Mouse (Mus musculus): ENCODE results near the gene Gna11. TPM values are rescaled to one million over a fixed set of nuclear protein-coding genes. Genes with fewer than 3 reads are reported as not detected.
A peak's percentile ranks its signal among the peaks of the same experiment; 100 is the strongest.

Gna11 gene
- polyA plus RNA-seq, 1 experiment = 93.0 TPM

DNA sequence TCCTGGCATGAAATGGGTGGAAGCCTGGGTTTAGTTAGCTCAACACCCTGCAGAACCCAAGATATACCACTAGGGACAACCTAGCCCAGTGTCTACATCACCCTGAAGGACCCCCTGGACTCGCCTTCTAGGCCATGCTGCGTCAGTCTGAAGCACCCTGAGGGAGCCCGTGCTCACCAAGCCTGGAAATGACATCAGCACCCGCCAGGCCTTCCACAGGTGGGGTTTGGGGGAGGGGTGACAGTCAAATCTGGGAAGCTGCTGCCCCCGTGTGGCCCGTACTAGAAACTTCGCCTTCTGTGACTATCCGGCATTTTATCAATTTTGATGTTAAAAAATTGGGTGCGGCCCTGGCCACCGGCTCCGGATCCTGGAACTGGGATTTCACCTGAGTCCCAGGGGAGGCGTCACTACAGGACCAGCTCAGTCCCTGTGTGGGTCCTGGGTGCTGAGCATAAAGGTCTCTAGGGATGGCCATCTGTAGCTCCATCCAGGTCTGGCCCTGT lies 6.7 kb upstream of the Gna11 start:
- Histone ChIP-seq H3K36me3 (ENCODE audit: control insufficient read depth, insufficient read depth, low read length) (no peaks in the 10 kb centered on the region), H3K27me3 (replicated peaks; ENCODE audit: control insufficient read depth, insufficient read depth, low read length) (no peaks in the 10 kb centered on the region), H3K27ac (ENCODE audit: insufficient read depth, low read depth, low read length) (no peak overlapping the region), H3K4me3 (ENCODE audit: insufficient read depth, low read depth, low read length) (no peak overlapping the region), H3K4me1 (ENCODE audit: control insufficient read depth, insufficient read depth, low read length) (no peaks in the 10 kb centered on the region; the same call in 1 of the 2 replicates)
- no peak for TF ChIP-seq POLR2A (IDR thresholded peaks at IDR 0.05; ENCODE audit: low read depth, low read length)
- peak; percentile 69 for TF ChIP-seq CTCF (conservative IDR thresholded peaks at IDR 0.05; ENCODE audit: insufficient read depth, insufficient read length, low read depth, low read length)
- WGBS = under 1% methylated on average over 12 of the region's 12 CpGs
- DNase-seq = peak; percentile 96

DNA sequence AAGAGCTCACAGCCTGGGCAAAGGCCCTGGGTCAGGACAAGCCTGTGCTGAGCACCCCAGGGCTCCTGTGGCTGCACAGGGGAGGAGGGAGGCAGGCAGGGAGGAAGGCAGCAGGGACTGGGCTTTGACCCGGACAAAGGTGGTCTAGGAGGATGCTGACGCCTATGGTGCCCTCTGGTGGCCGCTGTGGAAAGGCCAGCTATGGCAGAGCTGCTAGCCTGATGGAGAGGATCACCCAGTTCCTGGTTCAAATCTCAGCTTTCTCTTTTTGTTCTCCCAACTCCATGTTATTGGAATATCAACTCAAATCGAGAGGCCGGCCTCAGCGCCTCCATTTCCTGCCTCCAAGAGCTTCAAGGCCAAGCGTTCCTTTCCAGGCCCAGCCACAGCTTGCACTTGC lies 5.3 kb upstream of the Gna11 start:
- Histone ChIP-seq H3K27ac (ENCODE audit: insufficient read depth, low read depth, low read length) (no peak overlapping the region), H3K4me3 (ENCODE audit: insufficient read depth, low read depth, low read length) (no peak overlapping the region), H3K27me3 (replicated peaks; ENCODE audit: control insufficient read depth, insufficient read depth, low read length) (no peaks in the 10 kb centered on the region), H3K36me3 (ENCODE audit: control insufficient read depth, insufficient read depth, low read length) (no peaks in the 10 kb centered on the region), H3K4me1 (ENCODE audit: control insufficient read depth, insufficient read depth, low read length) (no peaks in the 10 kb centered on the region; the same call in 1 of the 2 replicates)
- TF ChIP-seq POLR2A (IDR thresholded peaks at IDR 0.05; ENCODE audit: low read depth, low read length) (no peak), CTCF (conservative IDR thresholded peaks at IDR 0.05; ENCODE audit: insufficient read depth, insufficient read length, low read depth, low read length) (peak; percentile 85)
- WGBS = 13% methylated on average over 7 of the region's 7 CpGs
- peak; percentile 78 for DNase-seq

DNA sequence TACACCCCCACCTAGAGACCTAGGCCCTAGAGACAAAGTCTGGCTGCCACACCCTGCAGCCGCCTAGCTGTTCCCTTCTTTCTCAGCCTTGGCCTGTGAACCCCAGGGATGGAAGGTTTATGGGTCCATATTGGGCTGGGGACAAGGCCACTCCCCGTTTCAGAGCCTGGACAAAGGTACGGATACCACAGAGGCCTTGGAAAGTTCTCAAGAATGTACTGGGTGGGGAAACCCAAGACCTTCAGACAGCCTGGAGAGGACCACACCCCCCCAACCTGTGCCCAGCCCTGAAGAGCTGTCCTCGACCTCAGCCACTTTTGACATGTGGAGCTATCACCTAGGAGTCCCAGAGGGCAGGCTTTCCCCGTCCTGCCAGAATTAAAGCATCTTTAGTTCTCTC lies 4.0 kb upstream of the Gna11 start:
- 66% methylated on average over 5 of the region's 5 CpGs for WGBS
- Histone ChIP-seq H3K27ac (ENCODE audit: insufficient read depth, low read depth, low read length) (no peak overlapping the region), H3K4me1 (ENCODE audit: control insufficient read depth, insufficient read depth, low read length) (peaks cover 3% of the 10 kb centered on the region), H3K27me3 (replicated peaks; ENCODE audit: control insufficient read depth, insufficient read depth, low read length) (no peaks in the 10 kb centered on the region), H3K36me3 (ENCODE audit: control insufficient read depth, insufficient read depth, low read length) (no peaks in the 10 kb centered on the region), H3K4me3 (ENCODE audit: insufficient read depth, low read depth, low read length) (no peak overlapping the region)
- no peak for TF ChIP-seq POLR2A (IDR thresholded peaks at IDR 0.05; ENCODE audit: low read depth, low read length)
- no peak for TF ChIP-seq CTCF (conservative IDR thresholded peaks at IDR 0.05; ENCODE audit: insufficient read depth, insufficient read length, low read depth, low read length)
- no peak for DNase-seq

DNA sequence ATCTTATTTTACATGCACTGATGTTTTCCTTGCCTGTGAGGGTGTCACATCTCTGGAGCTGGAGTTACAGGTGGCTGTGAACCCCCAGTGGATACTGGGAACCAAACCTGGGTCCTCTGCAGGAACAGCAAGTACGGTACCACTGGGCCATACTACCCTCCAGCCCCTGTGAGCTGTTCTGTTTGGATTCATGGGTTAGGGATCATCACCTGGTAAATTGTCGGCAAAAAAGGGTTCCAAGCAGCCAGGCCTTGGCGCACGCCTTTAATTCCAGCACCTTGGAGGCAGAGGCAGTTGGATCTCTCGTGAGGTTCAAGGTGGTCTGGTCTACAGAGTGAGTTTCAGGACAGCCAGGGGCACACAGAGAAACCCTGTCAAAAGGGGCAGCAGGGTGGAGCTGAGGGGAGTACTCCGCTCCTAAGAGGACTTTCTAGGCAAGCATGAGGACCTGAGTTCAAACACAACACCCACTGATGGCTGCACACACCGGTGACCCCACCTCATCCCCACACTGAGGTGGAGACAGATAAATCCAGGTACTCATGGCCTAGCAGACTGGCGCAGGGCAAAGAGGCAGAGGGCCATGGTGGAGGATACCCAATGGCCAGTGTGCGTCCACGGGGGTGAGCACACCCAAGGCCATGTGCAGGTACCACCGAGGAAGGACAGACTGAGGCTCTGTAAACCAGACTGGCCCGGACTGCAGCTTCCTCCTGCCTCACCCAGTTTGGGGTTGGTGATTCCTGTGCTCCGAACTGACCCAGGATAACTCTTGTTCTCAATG lies 2.0 kb upstream of the Gna11 start:
- no peak for TF ChIP-seq CTCF (conservative IDR thresholded peaks at IDR 0.05; ENCODE audit: insufficient read depth, insufficient read length, low read depth, low read length)
- 96% methylated on average over 13 of the region's 13 CpGs for WGBS
- no peak overlapping the region for H3K4me3 ChIP-seq (ENCODE audit: insufficient read depth, low read depth, low read length)
- H3K27ac ChIP-seq (ENCODE audit: insufficient read depth, low read depth, low read length) = no peak overlapping the region
- H3K27me3 ChIP-seq (replicated peaks; ENCODE audit: control insufficient read depth, insufficient read depth, low read length) = no peaks in the 10 kb centered on the region
- H3K4me1 ChIP-seq (ENCODE audit: control insufficient read depth, insufficient read depth, low read length) = peaks cover 22% of the 10 kb centered on the region
- DNase-seq = no peak
- H3K36me3 ChIP-seq (ENCODE audit: control insufficient read depth, insufficient read depth, low read length) = no peaks in the 10 kb centered on the region

DNA sequence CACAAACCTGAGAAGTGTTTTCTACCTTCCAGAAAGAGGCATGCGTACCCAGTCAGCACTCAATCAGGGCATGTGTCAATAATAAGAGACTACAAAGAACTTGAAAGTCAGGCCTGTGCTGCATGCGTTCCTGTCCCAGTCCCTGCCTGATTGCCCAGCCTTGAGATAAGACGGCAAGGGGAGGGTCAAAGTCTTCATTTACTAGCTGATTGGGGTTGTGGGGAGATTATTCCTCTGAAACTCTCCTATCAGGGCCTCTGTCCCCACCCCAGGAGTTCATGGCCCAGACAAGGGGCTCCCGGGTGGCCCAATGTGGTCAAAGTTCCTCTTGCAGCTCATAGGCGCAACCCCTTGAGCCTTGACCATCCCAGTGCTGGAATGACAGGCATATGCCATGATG lies 1.3 kb upstream of the Gna11 start:
- DNase-seq = no peak
- no peaks in the 10 kb centered on the region for H3K27me3 ChIP-seq (replicated peaks; ENCODE audit: control insufficient read depth, insufficient read depth, low read length)
- TF ChIP-seq POLR2A (IDR thresholded peaks at IDR 0.05; ENCODE audit: low read depth, low read length) (no peak), CTCF (conservative IDR thresholded peaks at IDR 0.05; ENCODE audit: insufficient read depth, insufficient read length, low read depth, low read length) (no peak)
- peaks cover 27% of the 10 kb centered on the region for H3K4me1 ChIP-seq (ENCODE audit: control insufficient read depth, insufficient read depth, low read length)
- no peaks in the 10 kb centered on the region for H3K36me3 ChIP-seq (ENCODE audit: control insufficient read depth, insufficient read depth, low read length)
- 85% methylated on average over 5 of the region's 5 CpGs for WGBS
- H3K27ac ChIP-seq (ENCODE audit: insufficient read depth, low read depth, low read length) = no peak overlapping the region
- no peak overlapping the region for H3K4me3 ChIP-seq (ENCODE audit: insufficient read depth, low read depth, low read length)

DNA sequence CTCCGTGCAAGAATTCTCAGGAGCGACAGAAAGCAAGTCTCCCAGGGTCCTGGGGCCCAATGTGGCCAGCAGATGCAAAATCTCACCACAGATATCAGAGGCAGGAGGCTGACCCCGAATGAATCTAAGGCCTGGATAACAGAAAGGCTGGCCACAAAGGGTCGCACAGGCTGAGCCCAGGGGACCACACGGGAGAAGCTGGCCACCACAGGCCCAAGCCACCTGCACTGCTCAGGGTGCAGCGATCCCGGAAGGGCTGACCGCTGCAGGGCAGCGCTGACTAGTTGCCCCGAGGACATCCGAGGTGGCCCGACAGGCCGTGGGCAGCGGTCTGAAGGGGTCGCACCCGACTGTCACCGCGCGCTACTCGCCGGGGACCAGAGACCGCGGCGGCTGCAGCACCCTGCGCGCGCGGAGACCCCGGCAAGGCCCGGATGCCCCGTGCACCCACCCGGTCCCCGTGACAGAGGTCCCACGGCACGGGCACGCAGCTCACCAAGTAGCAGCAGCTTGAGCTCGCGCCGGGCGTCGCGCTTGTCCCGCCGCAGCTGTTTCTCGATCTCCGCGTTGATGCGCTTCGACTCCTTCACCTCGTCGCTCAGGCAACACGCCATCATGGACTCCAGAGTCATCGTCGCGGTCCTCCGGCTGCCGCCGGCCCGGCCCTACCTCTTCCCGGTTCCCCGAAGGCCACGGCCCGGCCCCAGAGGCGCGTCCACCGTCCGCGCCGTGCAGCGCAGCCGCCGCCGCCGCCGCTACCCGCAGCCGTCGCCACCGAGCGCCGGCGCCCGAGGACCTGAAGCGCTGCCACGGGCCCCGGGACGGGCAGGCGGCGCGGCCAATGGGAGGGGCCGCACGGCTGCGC lies 462 bp downstream of the Gna11 start:
- no peak for DNase-seq
- H3K36me3 ChIP-seq (ENCODE audit: control insufficient read depth, insufficient read depth, low read length) = no peaks in the 10 kb centered on the region
- peaks cover 30% of the 10 kb centered on the region for H3K4me1 ChIP-seq (ENCODE audit: control insufficient read depth, insufficient read depth, low read length)
- WGBS = 2% methylated on average over 93 of the region's 93 CpGs
- H3K4me3 ChIP-seq (ENCODE audit: insufficient read depth, low read depth, low read length) = peak overlapping the region; percentile 93
- TF ChIP-seq POLR2A (IDR thresholded peaks at IDR 0.05; ENCODE audit: low read depth, low read length) (no peak), CTCF (conservative IDR thresholded peaks at IDR 0.05; ENCODE audit: insufficient read depth, insufficient read length, low read depth, low read length) (no peak)
- H3K27me3 ChIP-seq (replicated peaks; ENCODE audit: control insufficient read depth, insufficient read depth, low read length) = no peaks in the 10 kb centered on the region
- H3K27ac ChIP-seq (ENCODE audit: insufficient read depth, low read depth, low read length) = peak overlapping the region; percentile 27

DNA sequence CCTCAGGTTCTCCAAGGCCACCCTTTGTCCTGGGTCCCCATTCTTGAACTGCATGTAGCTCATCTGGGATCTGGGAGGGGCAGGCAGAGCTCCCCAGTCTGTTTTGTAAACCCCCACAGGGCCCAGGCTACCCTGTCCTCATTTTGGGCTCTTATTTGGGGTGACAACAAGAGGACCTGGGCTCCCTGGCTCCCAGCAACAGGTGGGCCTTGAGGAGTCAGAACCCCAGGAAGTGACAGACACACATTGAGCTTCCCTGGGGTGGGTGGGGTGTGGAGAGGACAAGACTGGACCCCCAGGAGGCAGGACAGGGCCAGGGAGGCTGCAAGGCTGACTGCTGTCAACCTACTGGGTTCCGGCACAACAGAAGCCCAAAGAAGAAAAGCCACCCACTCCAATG lies 1.4 kb downstream of the Gna11 start:
- 75% methylated on average over 1 of the region's 1 CpGs for WGBS
- TF ChIP-seq CTCF (conservative IDR thresholded peaks at IDR 0.05; ENCODE audit: insufficient read depth, insufficient read length, low read depth, low read length) = no peak
- no peak overlapping the region for H3K27ac ChIP-seq (ENCODE audit: insufficient read depth, low read depth, low read length)

More for the DNA sequence above, 1.4 kb downstream of the Gna11 start:
- Histone ChIP-seq H3K4me1 (ENCODE audit: control insufficient read depth, insufficient read depth, low read length) (peaks cover 30% of the 10 kb centered on the region), H3K27me3 (replicated peaks; ENCODE audit: control insufficient read depth, insufficient read depth, low read length) (no peaks in the 10 kb centered on the region), H3K4me3 (ENCODE audit: insufficient read depth, low read depth, low read length) (peak overlapping the region; percentile 93), H3K36me3 (ENCODE audit: control insufficient read depth, insufficient read depth, low read length) (no peaks in the 10 kb centered on the region)
- no peak for DNase-seq
